Mouse (Mus musculus): ENCODE results near the gene Rhbdd1.

Rhbdd1 gene

DNA sequence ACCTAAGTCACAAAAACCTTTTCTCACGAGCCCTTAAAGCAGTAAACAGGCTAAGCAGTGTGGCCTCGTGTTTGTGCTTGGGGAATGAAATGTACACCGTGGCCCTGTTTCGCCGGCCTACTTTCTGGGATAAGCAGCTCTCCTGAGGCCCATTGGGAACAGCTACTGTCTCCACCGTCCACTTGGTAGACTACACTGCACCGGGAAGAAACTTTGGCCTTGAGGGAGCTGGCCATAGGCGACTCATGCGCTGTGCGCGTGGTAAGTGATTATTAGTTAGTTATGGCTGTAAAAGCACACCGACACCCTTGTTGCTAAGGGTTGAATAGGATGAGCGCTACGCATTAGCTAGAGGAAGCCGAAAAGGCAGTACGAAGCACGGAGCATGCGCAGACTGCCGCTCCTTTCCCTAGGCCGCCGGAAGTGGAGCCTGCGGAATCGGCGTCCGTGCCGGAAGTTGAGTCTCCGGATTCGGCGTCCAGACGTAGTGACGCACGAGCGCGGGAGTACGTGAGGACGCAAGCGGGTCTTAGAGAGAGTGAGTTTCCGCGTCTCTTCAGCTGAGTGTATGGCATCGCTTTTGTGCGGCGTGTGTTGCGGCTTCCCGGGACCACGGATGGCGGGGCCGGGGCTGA is at the start of gene Rhbdd1:
Gene Rhbdd1, plus strand, starts transcription at position 342 of the 635 bp plus-strand sequence.
- DNase-seq = peak; percentile 99

DNA sequence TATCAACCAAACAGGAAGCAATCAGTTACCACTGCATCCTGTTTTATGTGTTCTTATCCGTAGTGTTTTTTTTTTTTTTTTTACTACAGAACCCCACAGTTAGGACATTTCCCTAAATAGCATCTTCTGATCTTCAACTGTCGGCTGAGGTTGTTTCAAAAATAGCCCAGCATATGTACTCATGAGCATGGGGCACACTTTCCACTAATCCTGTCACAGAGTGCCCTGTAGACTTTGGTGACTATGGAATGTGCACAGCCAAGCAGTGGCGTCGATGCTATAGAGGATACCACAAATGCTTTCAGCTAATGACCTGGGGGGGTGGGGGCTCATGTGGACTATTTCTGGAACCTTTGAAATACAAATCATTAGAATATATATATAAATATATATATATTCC is 48.7 kb upstream of the Rhbdd1 start:
- DNase-seq = no peak

DNA sequence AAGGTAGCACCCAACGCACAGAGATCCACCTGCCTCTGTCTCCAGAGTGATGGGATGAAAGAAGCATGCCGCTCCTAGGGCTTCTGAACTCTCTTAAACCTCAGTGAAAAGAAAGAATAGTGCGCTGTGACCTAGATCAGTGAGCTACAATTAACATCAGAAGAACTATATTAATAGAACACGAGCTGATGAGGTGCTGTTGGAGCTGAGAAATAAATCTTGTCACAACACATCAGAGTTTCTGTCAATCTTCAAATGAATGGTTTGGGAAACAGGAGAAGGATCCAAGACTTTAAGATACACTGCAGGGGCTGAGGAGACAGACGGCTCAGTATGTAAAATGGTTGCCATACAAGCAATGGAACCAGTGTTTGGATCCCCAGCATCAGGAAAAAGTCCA is 44.0 kb upstream of the Rhbdd1 start:
- DNase-seq = no peak

DNA sequence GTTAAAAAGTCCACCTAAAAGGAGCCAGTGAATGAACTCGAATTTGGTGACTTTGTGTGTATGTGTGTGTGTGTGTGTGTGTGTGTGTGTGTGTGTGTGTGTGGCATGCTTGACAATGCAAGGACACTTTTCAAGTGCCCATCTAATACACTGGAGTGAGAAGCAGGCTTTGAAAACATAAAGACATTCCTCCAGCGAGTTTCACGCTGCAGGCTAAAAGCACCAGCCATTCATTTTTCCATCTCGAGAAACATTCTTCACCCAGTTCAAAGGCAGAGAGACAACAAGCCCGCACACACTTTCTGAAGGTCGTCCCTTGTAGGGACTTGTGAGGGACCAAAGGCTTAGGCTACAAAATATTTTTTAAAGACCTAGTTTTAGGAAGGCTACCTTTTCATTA is 42.7 kb upstream of the Rhbdd1 start:
- DNase-seq = no peak

DNA sequence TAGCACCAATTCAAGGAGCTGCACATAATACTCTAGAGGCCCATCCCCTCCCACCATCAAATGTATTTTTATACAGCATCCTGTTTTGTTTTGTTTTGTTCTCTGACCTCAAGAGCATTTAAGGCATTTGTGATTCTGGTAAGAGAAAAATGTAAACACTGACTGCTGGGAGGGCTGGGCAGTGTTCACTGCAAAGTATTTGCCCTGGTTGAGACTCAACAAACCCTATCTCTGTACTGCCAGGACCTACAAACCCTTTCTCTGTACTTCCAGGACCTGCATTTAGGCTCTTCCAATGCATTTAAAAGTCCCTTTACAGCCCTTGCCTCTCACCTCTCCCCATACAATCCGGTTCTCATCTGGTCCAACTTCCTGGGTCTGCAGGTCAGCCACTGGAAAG is 41.9 kb upstream of the Rhbdd1 start:
- DNase-seq = no peak

DNA sequence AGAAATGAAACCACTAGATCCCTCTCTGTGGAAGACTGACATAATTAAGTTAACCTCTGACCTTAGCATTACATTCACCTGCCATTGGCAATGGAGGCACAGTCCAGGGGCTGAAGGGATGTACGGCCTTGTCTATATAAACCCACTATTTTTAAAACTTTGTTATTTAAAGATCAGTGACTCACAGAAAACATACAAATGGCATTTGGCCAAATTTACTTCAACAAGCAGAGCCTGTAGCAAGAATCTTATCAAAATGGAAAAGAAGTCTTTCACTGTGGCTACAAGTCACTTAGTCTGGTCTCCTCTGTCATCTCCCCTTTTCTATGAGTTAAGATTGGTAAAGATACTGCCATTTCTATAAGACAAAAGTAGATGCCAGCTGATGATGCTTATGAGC is 36.5 kb upstream of the Rhbdd1 start:
- DNase-seq = no peak

DNA sequence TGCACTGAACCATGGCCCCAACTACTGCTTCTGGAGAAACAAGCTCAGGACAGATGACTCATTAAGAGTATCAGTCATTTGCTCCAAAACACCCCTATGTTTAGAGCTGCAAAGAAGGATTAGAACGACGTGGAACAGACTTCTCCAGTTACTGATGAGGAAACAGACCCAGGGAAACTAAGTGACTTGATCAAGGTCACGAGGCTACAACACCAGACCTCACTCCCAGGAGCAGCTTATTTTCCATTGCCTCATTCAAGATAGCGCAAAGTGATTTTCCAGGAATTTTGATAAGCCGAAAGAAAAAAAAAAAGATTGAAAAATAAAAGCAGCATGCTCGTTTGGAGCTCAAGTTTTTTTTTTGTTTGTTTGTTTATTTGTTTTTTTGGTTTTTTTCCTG is 34.4 kb upstream of the Rhbdd1 start:
- DNase-seq = no peak

DNA sequence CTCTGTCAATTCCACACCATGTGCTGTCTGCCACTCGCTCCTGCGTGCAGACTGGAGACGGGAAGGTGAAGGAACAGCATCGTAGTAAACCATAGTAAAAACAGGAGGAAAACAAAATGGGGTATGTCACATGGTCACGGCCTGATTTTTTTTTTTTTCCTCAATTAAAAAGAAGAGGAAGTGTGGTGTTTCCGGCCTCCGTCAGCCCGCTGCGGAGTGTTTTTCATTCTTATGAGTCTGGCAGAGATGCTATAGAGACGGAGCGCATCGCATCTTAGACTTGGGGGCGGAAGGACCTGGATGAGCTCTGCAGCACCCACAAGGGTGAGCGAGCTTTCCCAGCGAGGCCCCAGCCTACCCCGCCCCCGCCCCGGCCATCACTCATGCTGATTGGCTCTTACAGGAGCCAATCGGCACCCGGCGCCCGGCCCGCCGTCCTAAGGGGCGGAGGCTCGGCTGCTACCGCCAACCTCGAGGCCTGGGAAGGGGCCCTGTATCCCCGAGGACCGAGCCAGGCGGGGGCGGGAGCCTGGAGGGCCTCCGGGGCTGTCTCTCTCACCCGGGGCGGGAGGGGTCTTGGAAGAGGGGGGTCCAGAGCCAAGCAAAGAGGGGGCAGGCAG is 33.1 kb upstream of the Rhbdd1 start:
- DNase-seq = peak; percentile 95

DNA sequence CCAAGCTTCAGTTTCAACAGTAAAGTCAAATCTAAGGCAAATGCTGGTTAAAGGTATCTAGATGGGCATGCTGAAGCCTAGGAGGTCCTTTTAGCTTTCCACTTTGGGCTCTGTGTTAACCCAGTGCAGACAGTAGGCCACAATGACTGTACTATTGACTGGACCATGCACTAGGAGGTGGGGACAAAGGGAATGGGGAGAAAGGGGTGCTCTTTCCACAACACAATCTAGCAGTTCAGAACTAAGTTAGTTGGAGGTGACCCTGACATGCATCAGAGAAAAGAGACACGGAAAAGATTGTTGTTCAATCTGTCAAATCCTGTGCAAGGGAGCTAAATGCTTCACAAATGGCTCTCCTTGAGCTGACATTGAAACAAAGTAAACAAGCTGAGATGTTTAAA is 32.4 kb upstream of the Rhbdd1 start:
- DNase-seq = peak; percentile 39

DNA sequence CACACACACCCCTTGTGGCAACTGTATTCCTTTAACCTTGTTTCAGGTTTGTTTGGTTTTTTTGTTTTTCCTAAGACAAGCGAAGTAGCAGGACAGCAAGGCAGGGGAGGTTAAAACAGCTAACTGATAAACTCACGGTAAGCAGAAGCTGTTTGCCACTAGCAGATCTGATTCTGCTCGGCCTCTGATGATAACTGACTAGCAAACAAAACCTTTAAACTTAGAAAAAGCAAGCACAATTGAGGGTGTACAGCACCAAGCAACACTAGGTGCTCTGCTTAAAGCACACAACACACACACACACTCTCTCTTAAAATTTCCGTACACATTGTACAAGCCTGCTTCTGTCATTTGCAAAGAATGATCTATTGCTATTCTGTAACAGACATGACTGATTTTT is 31.8 kb upstream of the Rhbdd1 start:
- no peak for DNase-seq

DNA sequence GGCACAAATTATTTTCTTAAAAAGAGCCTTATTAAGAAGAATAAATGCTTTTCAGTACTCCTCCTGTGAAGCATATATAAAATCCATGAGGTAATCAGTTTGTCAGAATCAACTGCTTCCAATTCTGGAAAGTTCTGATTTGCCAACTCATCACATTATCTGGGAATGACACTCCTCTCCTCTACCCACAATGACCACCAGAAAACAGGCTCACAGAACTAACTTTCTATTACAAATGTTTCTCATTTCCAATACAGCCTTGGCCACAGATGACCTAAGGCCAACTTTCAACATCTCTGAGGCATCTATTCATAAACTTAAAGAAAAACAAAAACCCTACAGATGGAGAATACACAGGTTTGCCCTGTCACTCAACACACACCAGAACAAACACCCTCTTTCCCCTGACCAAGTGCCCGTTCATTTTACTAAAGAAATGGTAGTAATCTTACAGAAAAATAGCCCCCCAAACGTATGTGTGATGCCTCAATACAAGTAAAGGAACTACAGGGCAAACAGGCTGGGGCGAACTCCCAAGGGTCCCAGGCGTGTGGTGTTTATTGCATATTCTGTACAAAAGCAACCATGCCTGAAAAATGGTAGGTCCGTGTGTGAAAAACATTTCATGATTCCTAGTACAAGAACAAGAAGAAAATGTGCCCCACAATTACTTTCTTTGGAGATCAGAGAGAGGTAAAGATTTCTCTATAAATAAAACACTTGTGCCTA is 30.6 kb upstream of the Rhbdd1 start:
- DNase-seq = no peak

DNA sequence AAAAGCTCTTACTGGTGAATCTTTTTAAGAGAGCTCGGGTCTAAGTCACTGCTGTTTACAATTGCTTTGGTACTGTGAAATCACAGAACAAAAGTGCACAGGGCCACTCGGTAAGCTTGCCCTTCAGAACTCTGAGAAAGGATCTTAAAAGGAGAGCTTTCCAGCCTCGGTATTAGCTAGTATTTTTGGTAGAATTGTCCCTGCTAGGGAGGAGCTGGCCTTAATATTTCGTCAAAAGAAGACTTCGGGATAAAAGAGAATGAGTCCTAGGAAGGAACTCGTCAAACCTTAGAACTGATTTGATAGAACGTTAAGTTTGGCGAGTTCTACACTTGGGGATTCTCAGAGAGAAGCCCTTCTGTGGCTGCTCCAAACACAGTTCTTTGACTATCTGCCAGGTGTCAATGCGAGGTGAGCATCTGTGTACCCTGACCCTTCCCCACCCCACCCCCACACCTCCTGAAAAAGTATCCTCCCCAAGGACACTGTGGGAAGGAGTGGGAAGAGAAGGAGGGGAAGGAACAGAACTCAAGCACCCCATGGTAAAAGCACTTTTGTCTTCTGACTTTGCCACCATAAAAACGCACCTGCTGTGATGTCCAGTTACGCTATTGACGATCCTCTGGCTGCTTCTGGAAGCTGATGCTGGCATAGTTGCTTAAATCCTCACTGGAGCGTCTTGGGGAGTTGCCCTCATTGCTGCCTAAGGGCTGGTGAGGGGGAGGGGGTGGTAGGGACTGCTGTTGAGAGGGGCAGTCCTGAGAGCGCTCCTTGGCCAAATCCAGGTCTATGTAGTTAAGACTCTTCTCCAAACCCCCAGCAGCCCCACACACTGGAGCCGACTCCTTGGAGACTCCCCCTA is 29.8 kb upstream of the Rhbdd1 start:
- no peak for DNase-seq

DNA sequence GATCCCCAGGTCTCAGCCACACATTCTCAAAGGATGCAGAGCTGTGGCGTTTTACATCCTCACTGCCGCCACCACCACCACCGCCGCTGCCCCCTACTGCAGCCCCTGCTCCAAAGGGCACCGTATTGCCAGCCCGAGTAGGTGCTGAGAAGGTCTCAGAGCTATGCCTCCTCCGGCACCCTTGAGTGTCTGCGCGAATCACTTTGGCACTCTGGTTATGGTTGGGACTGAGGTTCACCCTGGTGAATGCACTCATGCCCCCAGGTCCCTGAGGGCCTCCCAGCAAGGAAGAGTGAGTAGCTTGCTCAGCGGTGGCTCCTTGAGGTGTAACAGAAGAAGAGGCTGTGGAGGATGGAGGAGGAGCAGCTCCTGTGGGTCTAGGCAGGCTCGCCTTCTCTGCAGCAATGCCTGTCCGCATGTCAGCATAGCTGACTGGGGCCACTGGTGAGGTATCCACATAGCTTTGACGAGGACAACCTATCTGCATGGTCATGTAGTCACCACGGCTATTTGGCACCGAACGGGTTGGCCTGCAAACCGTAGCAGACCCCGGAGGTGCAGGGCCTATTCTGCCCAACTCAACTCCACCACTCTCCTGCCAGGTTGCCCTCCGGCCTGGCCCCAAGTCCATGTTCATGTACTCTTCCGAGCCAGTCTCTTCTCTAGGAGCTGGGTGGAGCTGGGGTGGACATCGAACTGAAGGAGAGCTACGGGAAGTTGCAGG is 29.0 kb upstream of the Rhbdd1 start:
- DNase-seq = no peak

DNA sequence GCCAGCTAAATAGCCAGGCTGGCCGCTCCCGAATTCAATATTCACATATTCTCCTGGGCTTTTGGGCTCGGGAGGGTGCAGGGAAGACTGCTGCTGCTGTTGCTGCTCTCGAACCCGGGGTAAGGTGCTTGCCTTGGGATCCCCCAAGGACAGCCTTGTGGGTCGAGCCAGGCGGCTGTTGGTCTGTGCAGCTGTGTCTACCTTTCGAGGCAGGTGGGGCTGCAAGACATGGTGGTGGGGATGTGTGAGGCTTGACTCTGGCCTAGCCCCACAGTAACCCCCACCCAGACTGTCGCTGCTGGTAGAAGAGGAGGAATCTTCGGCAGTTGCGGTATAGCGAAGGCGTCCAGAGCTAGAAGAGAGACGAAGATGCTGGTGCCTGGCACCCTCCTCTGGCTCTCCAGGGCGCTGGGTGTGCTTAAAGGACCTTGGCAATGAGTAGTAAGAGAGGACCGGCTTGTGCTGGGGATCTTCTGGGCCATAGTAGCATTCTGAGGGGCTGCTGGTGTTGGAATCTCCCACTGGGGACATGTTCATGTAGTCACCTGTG is 28.4 kb upstream of the Rhbdd1 start:
- DNase-seq = no peak

DNA sequence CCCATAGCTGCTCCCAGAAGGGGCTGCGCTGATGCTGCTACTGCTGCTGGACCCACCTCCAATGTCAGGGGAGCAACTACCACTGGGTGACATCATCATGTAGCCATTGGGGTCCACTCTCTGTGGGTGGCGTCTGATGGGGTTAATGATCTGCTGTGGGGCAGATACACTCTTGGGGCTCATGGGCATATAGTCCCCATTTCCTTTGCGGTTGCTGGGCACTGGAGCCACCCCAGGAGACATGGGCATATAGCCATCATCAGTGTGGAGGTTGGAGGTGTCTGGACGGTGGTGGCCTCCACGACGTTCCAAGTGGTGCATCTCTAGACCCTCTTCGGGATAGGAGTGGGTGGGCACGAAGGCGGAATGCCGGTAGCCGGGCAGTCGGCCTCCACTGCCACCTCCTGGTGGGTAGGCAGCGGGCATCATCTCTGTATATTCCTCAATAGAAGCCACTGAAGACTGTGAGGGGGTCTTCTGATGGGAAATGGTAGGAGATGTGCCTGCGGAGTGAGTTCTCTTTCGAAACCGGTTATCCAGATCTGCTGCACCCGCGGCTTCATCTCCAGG is 27.7 kb upstream of the Rhbdd1 start:
- DNase-seq = no peak

DNA sequence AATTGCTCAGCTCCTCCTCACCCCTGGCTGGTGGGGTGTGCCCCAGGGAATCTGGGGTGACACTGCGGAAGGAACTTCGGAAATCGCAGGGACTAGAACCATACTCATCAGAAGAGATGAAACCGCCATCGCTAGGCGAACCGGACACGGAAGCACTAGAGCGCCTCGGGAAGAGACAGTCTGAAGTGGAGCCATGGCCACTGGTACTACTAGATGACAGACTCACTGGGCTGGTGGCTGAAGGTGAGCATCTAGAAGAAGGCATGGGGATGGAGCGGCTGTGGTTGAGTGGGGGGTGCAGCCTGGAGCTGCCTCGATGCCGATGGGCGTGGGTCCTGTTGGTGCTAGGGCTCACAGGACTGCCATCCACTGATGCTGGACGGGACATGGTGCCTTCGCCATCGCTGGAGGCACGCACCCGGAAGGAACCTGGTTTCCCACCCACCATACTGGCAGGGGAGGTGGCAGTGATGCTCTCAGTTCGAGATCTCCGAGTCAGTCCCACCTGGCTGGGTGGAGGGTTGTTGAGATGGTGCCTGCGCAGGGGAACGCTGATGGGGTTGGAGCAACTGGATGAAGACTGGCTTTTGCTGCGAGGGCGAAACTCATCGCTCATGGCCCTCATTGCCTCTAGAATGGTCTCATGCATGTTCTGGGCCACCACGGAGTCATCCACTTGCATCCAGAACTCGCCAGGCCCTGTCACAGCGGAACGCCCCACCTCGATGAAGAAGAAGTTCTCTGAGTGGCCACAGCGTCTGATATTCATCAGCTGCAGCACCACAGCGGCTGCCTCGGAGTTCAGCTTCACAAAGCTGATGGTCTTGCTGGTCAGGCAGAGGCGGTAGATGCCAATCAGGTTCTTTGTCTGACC is 26.9 kb upstream of the Rhbdd1 start:
- DNase-seq = no peak

DNA sequence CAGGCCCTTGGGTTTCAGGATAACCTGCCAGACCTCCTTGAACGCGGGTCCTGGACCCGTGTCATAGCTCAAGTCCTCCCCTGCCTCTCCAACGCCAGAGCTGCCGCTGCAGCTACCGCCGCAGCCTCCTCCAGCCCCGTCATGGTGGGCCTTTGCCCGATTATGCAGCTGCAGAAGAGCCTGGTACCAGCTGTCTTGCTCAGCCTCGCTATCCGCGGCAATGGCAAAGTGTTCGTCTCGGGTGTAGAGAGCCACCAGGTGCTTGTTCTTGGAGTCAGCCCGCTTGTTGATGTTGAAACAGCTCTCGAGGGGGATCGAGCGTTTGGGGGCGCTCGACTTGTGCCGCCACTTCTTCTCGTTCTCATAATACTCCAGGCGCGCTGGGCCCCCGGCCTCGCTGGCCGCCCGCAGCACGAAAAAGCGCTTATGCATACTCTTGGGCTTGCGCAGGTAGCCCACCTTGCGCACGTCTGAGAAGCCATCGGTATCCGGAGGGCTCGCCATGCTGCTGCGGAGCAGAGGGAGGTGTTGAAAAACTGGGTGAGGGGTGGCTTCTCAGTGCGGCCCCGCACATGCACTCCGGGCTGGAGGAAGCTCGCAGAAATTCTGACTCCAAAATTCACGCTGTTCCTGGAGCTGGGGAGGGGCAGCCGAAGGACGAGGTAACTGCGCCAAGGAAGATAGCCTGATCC is 26.1 kb upstream of the Rhbdd1 start:
- peak; percentile 73 for DNase-seq

DNA sequence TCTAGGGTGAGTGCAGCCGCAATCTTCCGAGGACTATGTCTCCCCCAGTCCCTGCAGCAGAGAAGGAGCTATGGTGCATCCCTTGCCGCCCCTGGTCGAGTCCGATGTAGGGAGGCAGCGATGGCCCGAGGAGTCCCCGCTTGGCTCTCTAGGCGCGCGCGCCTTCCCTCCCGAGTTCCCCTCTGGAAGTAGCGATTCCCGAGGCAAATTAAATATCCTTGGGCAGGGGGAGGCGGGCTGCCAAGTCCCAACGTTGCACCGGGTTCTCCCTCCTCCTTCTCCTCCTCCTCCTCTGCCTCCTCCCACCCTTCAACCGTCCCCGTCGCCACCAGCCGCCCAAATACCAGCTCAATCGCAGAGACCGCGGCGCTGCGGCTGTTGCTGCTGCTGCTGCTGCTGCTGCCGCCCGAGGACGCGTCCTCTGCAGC is 25.5 kb upstream of the Rhbdd1 start:
- DNase-seq = peak; percentile 86

DNA sequence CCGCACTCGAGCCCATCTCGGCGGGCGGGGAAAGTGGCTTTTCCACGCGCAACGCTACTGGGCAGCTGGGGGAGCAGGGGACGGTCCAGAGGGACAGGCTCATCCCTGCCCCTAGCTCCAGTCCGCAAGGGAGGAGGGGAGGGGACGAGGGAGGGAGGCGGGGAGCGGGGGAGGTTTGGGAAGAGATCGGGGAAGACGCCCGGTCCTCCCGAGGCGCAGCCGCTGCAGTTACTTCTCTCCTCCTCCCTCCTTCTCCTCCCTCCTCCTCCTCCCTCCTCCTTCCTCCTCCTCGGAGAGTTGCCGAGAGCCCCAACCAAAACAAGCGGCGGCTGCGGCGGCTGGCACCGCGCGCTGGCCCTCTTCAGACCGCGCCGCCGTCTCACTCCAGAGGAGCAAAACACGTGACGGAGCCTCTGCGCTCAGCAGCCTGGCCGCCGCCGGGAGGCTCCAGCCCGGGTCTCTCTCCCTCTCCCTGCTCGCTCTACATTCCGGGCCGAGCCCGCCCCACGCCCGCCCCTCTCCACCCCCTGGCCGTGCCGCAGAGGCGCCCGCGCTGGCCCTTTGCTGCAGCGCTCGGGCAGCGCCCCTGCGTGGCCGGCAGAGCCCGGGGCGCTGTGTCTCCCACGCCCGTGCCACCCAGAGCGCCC is 25.0 kb upstream of the Rhbdd1 start, which contains the start of gene Irs1:
Gene Irs1, minus strand, starts transcription at position 266 of the 647 bp plus-strand sequence.
- DNase-seq = peak; percentile 93
